Mouse (Mus musculus): ENCODE measurements around the gene Olfr785. TPM values are rescaled to one million over a fixed set of nuclear protein-coding genes. Genes with fewer than 3 reads are reported as not detected.
"Not testable (repeated sequence)": the region's sequence is repeated elsewhere in the genome, so short reads cannot be mapped to it uniquely, and the experiment has no call there.

Gene Olfr785
- not detected in 2 replicates for polyA plus RNA-seq (2012; rRNA removed)

GRCm38 (mm10) chr10:129405126-129405525, at the start of gene Olfr785:
Gene Olfr785 (plus strand): TSS chr10:129405426.
- no peak for DNase-seq (ENCODE audit: extremely low spot score in 1 of 2, low spot score in 1 of 2)

GRCm38 (mm10) chr10:129356496-129356895, 48.7 kb upstream of the Olfr785 start:
- DNase-seq (ENCODE audit: extremely low spot score in 1 of 2, low spot score in 1 of 2): not testable (repeated sequence)

GRCm38 (mm10) chr10:129357307-129357706, 47.9 kb upstream of the Olfr785 start:
- no peak for DNase-seq (ENCODE audit: extremely low spot score in 1 of 2, low spot score in 1 of 2)

GRCm38 (mm10) chr10:129374051-129374450, 31.2 kb upstream of the Olfr785 start:
- not testable (repeated sequence) for DNase-seq (ENCODE audit: extremely low spot score in 1 of 2, low spot score in 1 of 2)

- no peak for DNase-seq (ENCODE audit: extremely low spot score in 1 of 2, low spot score in 1 of 2)
These were observed 21.4 kb upstream of the Olfr785 start, which contains the start of gene Olfr784 for GRCm38 (mm10) chr10:129383783-129384182. Gene Olfr784 (plus strand): TSS chr10:129384083.

GRCm38 (mm10) chr10:129400892-129401291, 4.3 kb upstream of the Olfr785 start:
- DNase-seq (ENCODE audit: extremely low spot score in 1 of 2, low spot score in 1 of 2): no peak

GRCm38 (mm10) chr10:129427006-129427405, 21.8 kb downstream of the Olfr785 start, which contains the start of gene Olfr786:
Gene Olfr786 (plus strand): TSS chr10:129427306.
- DNase-seq (ENCODE audit: extremely low spot score in 1 of 2, low spot score in 1 of 2): no peak

Other genes starting within 250 kb of the Olfr785 start
- gene Olfr771, start 240.7 kb upstream of the Olfr785 start, polyA plus RNA-seq (2012; rRNA removed): not detected in 2 replicates
- not detected in 2 replicates for gene Olfr772, start 227.5 kb upstream of the Olfr785 start, polyA plus RNA-seq (2012; rRNA removed)
- not detected in 2 replicates for gene Olfr773, start 218.0 kb upstream of the Olfr785 start, polyA plus RNA-seq (2012; rRNA removed)
- not detected in 2 replicates for gene Olfr774, start 169.2 kb upstream of the Olfr785 start, polyA plus RNA-seq (2012; rRNA removed)
- 0.04 TPM in 1 of 2 replicates, not detected in the other for gene Olfr775, start 157.0 kb upstream of the Olfr785 start, polyA plus RNA-seq (2012; rRNA removed)
- gene Olfr776, start 146.3 kb upstream of the Olfr785 start, polyA plus RNA-seq (2012; rRNA removed): not detected in 2 replicates
- gene Olfr777, start 133.9 kb upstream of the Olfr785 start, polyA plus RNA-seq (2012; rRNA removed): not detected in 2 replicates
- gene Olfr780, start 87.3 kb upstream of the Olfr785 start, polyA plus RNA-seq (2012; rRNA removed): not detected in 2 replicates
- not detected in 2 replicates for gene Olfr781, start 76.6 kb upstream of the Olfr785 start, polyA plus RNA-seq (2012; rRNA removed)
- not detected in 2 replicates for gene Olfr782, start 56.6 kb upstream of the Olfr785 start, polyA plus RNA-seq (2012; rRNA removed)
- gene Olfr784, start 21.3 kb upstream of the Olfr785 start, polyA plus RNA-seq (2012; rRNA removed): 0.08 and 0.17 TPM in 2 replicates
- 0.15 TPM in 1 of 2 replicates, not detected in the other for gene Olfr786, start 21.9 kb downstream of the Olfr785 start, polyA plus RNA-seq (2012; rRNA removed)
- not detected in 2 replicates for gene Olfr787, start 56.4 kb downstream of the Olfr785 start, polyA plus RNA-seq (2012; rRNA removed)
- gene Olfr788, start 65.6 kb downstream of the Olfr785 start, polyA plus RNA-seq (2012; rRNA removed): 0.11 TPM in 1 of 2 replicates, not detected in the other
- gene Olfr789, start 79.3 kb downstream of the Olfr785 start, polyA plus RNA-seq (2012; rRNA removed): not detected in 2 replicates
- not detected in 2 replicates for gene Olfr790, start 93.1 kb downstream of the Olfr785 start, polyA plus RNA-seq (2012; rRNA removed)
- not detected in 2 replicates for gene Olfr791, start 116.4 kb downstream of the Olfr785 start, polyA plus RNA-seq (2012; rRNA removed)
- gene Olfr792, start 133.7 kb downstream of the Olfr785 start, polyA plus RNA-seq (2012; rRNA removed): 0.04 TPM in 1 of 2 replicates, not detected in the other
- not detected in 2 replicates for gene Olfr794, start 162.2 kb downstream of the Olfr785 start, polyA plus RNA-seq (2012; rRNA removed)
- gene Olfr796, start 207.1 kb downstream of the Olfr785 start, polyA plus RNA-seq (2012; rRNA removed): not detected in 2 replicates
- gene Olfr798, start 222.5 kb downstream of the Olfr785 start, polyA plus RNA-seq (2012; rRNA removed): not detected in 2 replicates
- gene Olfr799, start 232.1 kb downstream of the Olfr785 start, polyA plus RNA-seq (2012; rRNA removed): not detected in 2 replicates

Data from frontal cortex, adult 2 months (tissue).